Mouse (Mus musculus) stomach, embryonic 15.5 days (tissue): ENCODE results near the gene Serpinc1. TPM values are rescaled to one million over a fixed set of nuclear protein-coding genes. Genes with fewer than 3 reads are reported as not detected.

ENCODE experiments used
- ATAC-seq: fragments of 200-750 bp; cut with Nextera tagmentation; 2 replicates; pipeline ENCODE4 v1.8.0; 2017; ENCODE audit warnings: low read depth, moderate number of reproducible peaks, moderate TSS enrichment; ENCODE audit not compliant: insufficient read depth, low FRiP score
- H3K27ac ChIP-seq: fragments of 300-500 bp; sonication (generic); 2 replicates; pipeline ENCODE4 v1.5.1; 2015; ENCODE audit warnings: mild to moderate bottlenecking, inconsistent platforms
- H3K27me3 ChIP-seq: fragments of 300-500 bp; sonication (generic); replicated peaks from 2 replicates; pipeline ENCODE4 v1.6.1; 2015; ENCODE audit warnings: inconsistent platforms
- H3K36me3 ChIP-seq: fragments of 300-500 bp; sonication (generic); 2 replicates; pipeline ENCODE4 v1.6.1; 2015; ENCODE audit warnings: inconsistent platforms
- H3K4me1 ChIP-seq: fragments of 300-500 bp; sonication (generic); 2 replicates; pipeline ENCODE4 v1.6.1; 2015; ENCODE audit warnings: inconsistent platforms
- H3K4me2 ChIP-seq: fragments of 300-500 bp; sonication (generic); 2 replicates; pipeline ENCODE4 v1.6.1; 2015; ENCODE audit warnings: mild to moderate bottlenecking, inconsistent platforms
- H3K4me3 ChIP-seq: fragments of 300-500 bp; sonication (generic); replicated peaks from 2 replicates; pipeline ENCODE4 v1.5.1; 2015; ENCODE audit warnings: inconsistent platforms
- H3K9ac ChIP-seq: fragments of 300-500 bp; sonication (generic); 2 replicates; pipeline ENCODE4 v1.6.1; 2015; ENCODE audit warnings: inconsistent platforms
- H3K9me3 ChIP-seq: fragments of 300-500 bp; sonication (generic); 2 replicates; pipeline ENCODE4 v1.6.1; 2016; ENCODE audit warnings: inconsistent platforms
- WGBS: fragments of 180-500 bp; shearing (Covaris S2); methylation state at CpG from one replicate; pipeline ENCODE4 v1.1.7; 2015; 5-methylcytosine and 5-hydroxymethylcytosine counted together
- polyA plus RNA-seq: library from polyadenylated mRNA; unstranded; fragments of >200 nt; fragmentation: Nextera tagmentation; extraction: Ambion mirVana; gene quantifications from 2 replicates; pipeline ENCODE4 v1.2.1, GENCODE M21; 2015

Serpinc1 gene
- polyA plus RNA-seq, 1 experiment from 2014 or later = 49.3 TPM

- Histone ChIP-seq H3K9ac (no peak overlapping the region), H3K4me1 (no peaks in the 10 kb centered on the region), H3K4me2 (no peak overlapping the region), H3K27ac (no peak overlapping the region), H3K27me3 (no peaks in the 10 kb centered on the region), H3K36me3 (no peaks in the 10 kb centered on the region), H3K4me3 (no peak overlapping the region), H3K9me3 (no peaks in the 10 kb centered on the region)
- WGBS = 78% methylated on average over 6 of the region's 6 CpGs
- no peak for ATAC-seq
Measured at GRCm38 (mm10) chr1:160985477-160985876, 7.1 kb downstream of the Serpinc1 start.

GRCm38 (mm10) chr1:160986881-160987635, 8.7 kb downstream of the Serpinc1 start:
- Histone ChIP-seq H3K36me3 (no peaks in the 10 kb centered on the region), H3K4me2 (no peak overlapping the region), H3K4me3 (no peak overlapping the region), H3K27ac (no peak overlapping the region), H3K9ac (no peak overlapping the region), H3K9me3 (no peaks in the 10 kb centered on the region), H3K4me1 (no peaks in the 10 kb centered on the region), H3K27me3 (no peaks in the 10 kb centered on the region)
- ATAC-seq = no peak; the same call in 1 of the 2 replicates
- 64% methylated on average over 17 of the region's 17 CpGs for WGBS

DNA sequence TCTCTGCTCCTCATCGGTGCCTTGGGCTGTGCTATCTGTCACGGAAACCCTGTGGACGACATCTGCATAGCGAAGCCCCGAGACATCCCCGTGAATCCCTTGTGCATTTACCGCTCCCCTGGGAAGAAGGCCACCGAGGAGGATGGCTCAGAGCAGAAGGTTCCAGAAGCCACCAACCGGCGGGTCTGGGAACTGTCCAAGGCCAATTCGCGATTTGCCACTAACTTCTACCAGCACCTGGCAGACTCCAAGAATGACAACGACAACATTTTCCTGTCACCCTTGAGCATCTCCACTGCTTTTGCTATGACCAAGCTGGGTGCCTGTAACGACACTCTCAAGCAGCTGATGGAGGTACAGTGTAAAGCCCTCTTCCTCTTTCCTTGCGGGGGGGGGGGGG, 11.0 kb downstream of the Serpinc1 start:
- 91% methylated on average over 14 of the region's 15 CpGs for WGBS
- no peak overlapping the region for H3K9ac ChIP-seq
- H3K27ac ChIP-seq = no peak overlapping the region
- H3K4me1 ChIP-seq = no peaks in the 10 kb centered on the region
- H3K9me3 ChIP-seq = no peaks in the 10 kb centered on the region
- no peak overlapping the region for H3K4me3 ChIP-seq
- H3K36me3 ChIP-seq = no peaks in the 10 kb centered on the region
- H3K4me2 ChIP-seq = no peak overlapping the region
- no peak for ATAC-seq
- H3K27me3 ChIP-seq = no peaks in the 10 kb centered on the region

DNA sequence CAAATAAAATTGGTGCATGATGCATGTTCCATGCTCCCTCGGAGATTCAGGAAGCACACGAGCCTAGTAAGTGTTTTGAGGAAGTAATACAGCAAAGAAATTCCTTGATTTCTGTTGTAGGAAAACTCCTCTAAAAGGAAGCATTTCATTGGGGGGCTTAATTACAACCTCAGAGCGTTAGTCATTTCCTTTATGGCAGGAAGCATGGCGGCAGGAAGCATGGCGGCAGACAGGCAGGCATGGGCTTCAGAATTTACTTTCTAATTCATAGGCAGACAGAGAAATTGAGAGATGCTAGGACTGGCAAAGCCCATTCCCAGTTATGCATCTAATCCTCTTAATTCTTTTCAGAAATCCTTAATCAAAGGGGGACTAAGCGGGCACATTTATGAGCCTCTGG, 15.5 kb downstream of the Serpinc1 start:
- Histone ChIP-seq H3K9ac (no peak overlapping the region), H3K36me3 (no peaks in the 10 kb centered on the region), H3K27me3 (no peaks in the 10 kb centered on the region), H3K4me2 (no peak overlapping the region), H3K4me1 (no peaks in the 10 kb centered on the region), H3K9me3 (no peaks in the 10 kb centered on the region), H3K27ac (no peak overlapping the region), H3K4me3 (no peak overlapping the region)
- no peak for ATAC-seq
- 89% methylated on average over 6 of the region's 6 CpGs for WGBS

GRCm38 (mm10) chr1:161004942-161005341, 26.6 kb downstream of the Serpinc1 start:
- Histone ChIP-seq H3K9ac (no peak overlapping the region), H3K27ac (no peak overlapping the region), H3K4me1 (no peaks in the 10 kb centered on the region), H3K4me2 (no peak overlapping the region), H3K9me3 (no peaks in the 10 kb centered on the region), H3K4me3 (no peak overlapping the region), H3K36me3 (no peaks in the 10 kb centered on the region), H3K27me3 (no peaks in the 10 kb centered on the region)
- WGBS = 76% methylated on average over 4 of the region's 4 CpGs
- no peak for ATAC-seq

- H3K4me3 ChIP-seq = no peak overlapping the region
- WGBS = 69% methylated on average over 3 of the region's 3 CpGs
Measured at GRCm38 (mm10) chr1:161005526-161005925, 27.1 kb downstream of the Serpinc1 start.

DNA sequence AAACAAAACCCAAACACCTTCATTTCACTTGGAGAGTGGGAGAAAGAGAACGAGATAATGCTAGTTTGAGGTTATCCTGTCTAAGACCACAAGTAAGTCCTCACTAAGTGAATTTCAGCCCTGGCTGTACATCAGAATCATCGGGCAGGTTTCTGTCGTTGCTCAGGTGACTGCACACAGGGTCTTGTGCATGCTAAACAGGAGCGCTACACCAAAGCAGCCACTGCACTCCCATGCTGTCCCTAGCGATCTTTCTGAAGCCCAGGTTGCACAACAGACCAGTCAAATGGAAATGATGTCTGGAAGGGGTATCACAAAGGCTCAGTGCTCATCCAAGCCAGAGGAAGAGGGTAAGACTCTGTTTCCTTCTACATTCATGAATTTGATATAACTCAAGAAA, 28.1 kb downstream of the Serpinc1 start:
- no peak for ATAC-seq
- Histone ChIP-seq H3K4me3 (no peak overlapping the region), H3K36me3 (0 out of 2 replicates have a peak, but pooled peaks cover 3% of the 10 kb centered on the region), H3K9me3 (no peaks in the 10 kb centered on the region), H3K4me1 (no peaks in the 10 kb centered on the region), H3K27ac (no peak overlapping the region), H3K27me3 (no peaks in the 10 kb centered on the region), H3K4me2 (no peak overlapping the region), H3K9ac (no peak overlapping the region)
- 88% methylated on average over 5 of the region's 5 CpGs for WGBS

More at GRCm38 (mm10) chr1:161005526-161005925, 27.1 kb downstream of the Serpinc1 start:
- Histone ChIP-seq H3K36me3 (0 out of 2 replicates have a peak, but pooled peaks cover 3% of the 10 kb centered on the region), H3K4me2 (no peak overlapping the region), H3K27ac (no peak overlapping the region), H3K9me3 (no peaks in the 10 kb centered on the region), H3K4me1 (no peaks in the 10 kb centered on the region), H3K27me3 (no peaks in the 10 kb centered on the region), H3K9ac (no peak overlapping the region)
- no peak for ATAC-seq

DNA sequence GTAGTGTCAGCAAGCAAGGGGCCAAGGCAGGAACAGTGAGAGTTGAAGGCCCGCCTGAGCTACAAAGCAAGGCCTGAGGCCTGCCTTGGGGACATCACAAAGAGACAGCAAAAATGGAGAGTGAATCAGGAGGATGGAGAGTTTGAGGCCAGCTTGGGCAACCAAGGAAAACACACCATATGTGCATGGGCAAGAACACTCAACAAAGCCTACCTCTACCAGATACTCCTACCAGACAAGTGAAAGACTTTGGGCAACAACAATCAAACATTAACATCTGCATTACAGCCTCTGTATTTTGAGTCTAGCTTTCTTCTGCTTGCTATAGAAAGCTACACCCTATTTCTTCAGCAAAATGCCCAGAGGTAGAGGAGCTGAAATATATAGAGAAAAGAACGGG, 29.7 kb downstream of the Serpinc1 start:
- Histone ChIP-seq H3K27me3 (no peaks in the 10 kb centered on the region), H3K36me3 (peaks cover 6% of the 10 kb centered on the region; the same call in 1 of the 2 replicates), H3K9me3 (no peaks in the 10 kb centered on the region), H3K27ac (no peak overlapping the region), H3K4me3 (no peak overlapping the region), H3K4me1 (no peaks in the 10 kb centered on the region), H3K9ac (no peak overlapping the region), H3K4me2 (no peak overlapping the region)
- 94% methylated on average over 2 of the region's 2 CpGs for WGBS
- no peak for ATAC-seq

DNA sequence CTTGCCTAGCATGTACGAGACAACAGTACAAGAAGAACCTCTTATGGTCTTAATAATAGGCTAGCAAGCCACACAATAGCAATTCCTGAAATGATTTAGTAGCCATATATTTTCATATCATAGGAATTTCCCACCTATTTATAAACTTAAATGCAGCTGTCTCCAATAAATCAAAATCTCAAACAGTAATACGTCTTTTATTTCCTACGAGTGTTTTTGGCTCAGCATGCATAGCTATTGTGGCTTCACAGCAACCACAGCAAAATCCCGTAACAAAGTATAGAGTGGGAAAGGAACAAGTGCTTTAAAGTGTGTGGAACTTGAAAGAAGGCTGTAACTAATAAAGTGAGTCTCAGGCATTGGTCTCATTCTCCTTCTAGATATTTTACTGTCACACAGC, 32.1 kb downstream of the Serpinc1 start:
- Histone ChIP-seq H3K27ac (no peak overlapping the region), H3K4me1 (no peaks in the 10 kb centered on the region), H3K4me3 (no peak overlapping the region), H3K9me3 (no peaks in the 10 kb centered on the region), H3K9ac (no peak overlapping the region), H3K4me2 (no peak overlapping the region), H3K36me3 (peaks cover 6% of the 10 kb centered on the region; the same call in 1 of the 2 replicates), H3K27me3 (no peaks in the 10 kb centered on the region)
- WGBS = 77% methylated on average over 4 of the region's 4 CpGs
- ATAC-seq = no peak

DNA sequence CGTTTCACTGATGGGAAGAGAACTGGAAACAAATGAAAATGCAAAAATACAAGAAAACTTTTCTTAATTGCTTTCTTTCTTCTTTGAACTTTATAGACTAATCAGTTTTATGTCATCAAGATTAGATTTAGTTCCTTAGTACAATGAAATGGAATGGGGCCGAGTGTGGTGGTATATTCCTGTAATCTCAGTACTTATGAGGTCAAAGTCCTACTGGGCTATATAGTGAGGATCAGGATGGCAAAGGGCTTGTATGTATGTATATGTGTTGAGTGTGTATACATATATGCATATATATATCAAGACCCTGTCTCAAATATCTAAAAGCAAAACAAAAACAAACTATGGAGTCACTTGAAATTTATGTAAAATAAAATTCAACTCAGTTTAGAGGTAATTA, 38.0 kb downstream of the Serpinc1 start:
- no peak for ATAC-seq
- H3K4me3 ChIP-seq = no peak overlapping the region
- H3K27me3 ChIP-seq = no peaks in the 10 kb centered on the region
- no peak overlapping the region for H3K27ac ChIP-seq
- no peak overlapping the region for H3K9ac ChIP-seq
- H3K4me1 ChIP-seq = 0 out of 2 replicates have a peak, but pooled peaks cover 3% of the 10 kb centered on the region
- peaks cover 19% of the 10 kb centered on the region for H3K36me3 ChIP-seq
- WGBS = 85% methylated on average over 2 of the region's 2 CpGs
- no peaks in the 10 kb centered on the region for H3K9me3 ChIP-seq
- no peak overlapping the region for H3K4me2 ChIP-seq

GRCm38 (mm10) chr1:161020051-161020450, 41.7 kb downstream of the Serpinc1 start:
- Histone ChIP-seq H3K36me3 (peaks cover 16% of the 10 kb centered on the region), H3K4me1 (0 out of 2 replicates have a peak, but pooled peaks cover 3% of the 10 kb centered on the region), H3K4me2 (no peak overlapping the region), H3K27ac (no peak overlapping the region), H3K27me3 (no peaks in the 10 kb centered on the region), H3K9me3 (no peaks in the 10 kb centered on the region), H3K9ac (no peak overlapping the region), H3K4me3 (no peak overlapping the region)
- ATAC-seq = no peak
- WGBS = 95% methylated on average over 14 of the region's 14 CpGs

- ATAC-seq = no peak
- Histone ChIP-seq H3K36me3 (peaks cover under 1% of the 10 kb centered on the region; the same call in 1 of the 2 replicates), H3K27me3 (no peaks in the 10 kb centered on the region), H3K4me2 (no peak overlapping the region), H3K27ac (no peak overlapping the region), H3K4me1 (no peaks in the 10 kb centered on the region), H3K9me3 (no peaks in the 10 kb centered on the region), H3K4me3 (no peak overlapping the region), H3K9ac (no peak overlapping the region)
- 67% methylated on average over 5 of the region's 5 CpGs for WGBS
Measured at GRCm38 (mm10) chr1:161025410-161026210, 47.2 kb downstream of the Serpinc1 start.
